Mouse (Mus musculus): ENCODE results near the gene Tmem44.

DNA sequence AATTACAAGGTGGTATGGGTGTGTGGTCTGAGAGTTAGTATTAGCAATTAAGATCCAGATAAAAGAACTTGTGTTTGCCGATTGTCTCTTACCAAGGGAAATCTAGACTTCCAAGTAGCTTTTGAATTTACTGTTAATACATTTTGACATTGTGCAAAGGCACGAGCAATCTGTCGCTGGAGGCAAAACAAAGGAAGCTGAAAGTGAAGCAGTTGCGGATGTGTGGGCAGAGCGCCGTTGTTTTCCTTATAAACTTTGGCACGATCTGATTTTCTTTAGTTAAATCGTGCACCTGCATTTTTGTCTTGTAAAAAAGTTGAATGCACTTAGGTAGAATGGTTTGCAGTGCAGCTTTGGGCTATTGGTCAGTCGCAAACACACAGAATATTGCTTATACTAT, 40.6 kb downstream of the Tmem44 start:
- TF ChIP-seq CTCF (IDR thresholded peaks at IDR 0.05; ENCODE audit: borderline replicate concordance, control insufficient read depth, extremely low read depth, insufficient read depth, low read length, poor library complexity) (no peak), POLR2A (IDR thresholded peaks at IDR 0.05; ENCODE audit: control insufficient read depth, extremely low read depth, insufficient read depth, low read length, poor library complexity) (no peak)

Data from thymus, adult 2 months (tissue).